Mouse (Mus musculus) testis, adult 2 months (tissue): ENCODE measurements at regions not wholly inside any gene's neighbourhood (a gene's known extent, or its start where the extent isn't known, plus 50 kb on each side); places are given as distances from the start of the nearest gene placed in this dataset.

ENCODE experiments used
- H3K27ac ChIP-seq: fragments of 200-500 bp; 2 replicates; pipeline ENCODE4 v1.5.1; 2012; ENCODE audit warnings: low read depth, low read length; ENCODE audit not compliant: control insufficient read depth, insufficient read depth
- H3K27me3 ChIP-seq: fragments of 200-500 bp; 2 replicates; pipeline ENCODE4 v1.6.1; 2012; ENCODE audit warnings: mild to moderate bottlenecking, low read length, moderate library complexity; ENCODE audit not compliant: control insufficient read depth, insufficient read depth
- H3K36me3 ChIP-seq: fragments of 200-500 bp; 2 replicates; pipeline ENCODE4 v1.6.1; 2012; ENCODE audit warnings: mild to moderate bottlenecking, low read length; ENCODE audit not compliant: control insufficient read depth, insufficient read depth
- H3K4me1 ChIP-seq: fragments of 200-500 bp; 2 replicates; pipeline ENCODE4 v1.6.1; 2012; ENCODE audit warnings: low read length; ENCODE audit not compliant: control insufficient read depth, insufficient read depth
- H3K4me3 ChIP-seq: fragments of 200-500 bp; 2 replicates; pipeline ENCODE4 v1.5.1; 2012; ENCODE audit warnings: low read depth, mild to moderate bottlenecking, low read length, moderate library complexity, mixed read lengths; ENCODE audit not compliant: control insufficient read depth
- CTCF ChIP-seq: fragments of 200-500 bp; IDR thresholded peaks from 2 replicates; pipeline ENCODE4 v1.5.1; 2012; ENCODE audit warnings: low read depth, mild to moderate bottlenecking, inconsistent platforms, low read length, moderate library complexity; ENCODE audit not compliant: control insufficient read depth, insufficient read depth, insufficient replicate concordance
- POLR2A ChIP-seq: fragments of 200-500 bp; IDR thresholded peaks from 2 replicates; pipeline ENCODE4 v1.6.1; 2012; ENCODE audit warnings: low read depth, mild to moderate bottlenecking, inconsistent platforms, low read length, moderate library complexity; ENCODE audit not compliant: control insufficient read depth

DNA sequence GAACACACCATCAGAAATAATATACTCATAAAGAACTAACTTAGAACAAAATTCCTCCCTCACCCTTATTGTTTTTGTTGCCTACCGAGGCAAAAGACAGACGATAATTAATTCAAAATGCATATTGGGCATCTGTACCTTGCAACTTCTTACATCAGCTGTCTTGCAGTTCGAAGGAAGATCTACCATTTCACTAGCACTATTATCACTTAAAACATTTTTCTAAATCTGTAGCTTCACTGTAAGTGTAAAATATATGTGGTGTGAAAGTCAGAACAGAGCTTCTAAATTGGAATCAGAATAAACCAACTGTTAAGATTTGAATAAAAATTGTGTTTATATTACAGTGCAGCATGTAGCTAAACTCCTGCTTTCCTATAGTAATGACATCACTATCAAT, 562.4 kb upstream of the Atp10a start:
- H3K27ac ChIP-seq: no peak overlapping the region
- TF ChIP-seq CTCF (no peak), POLR2A (no peak)
- no peaks in the 10 kb centered on the region for H3K27me3 ChIP-seq

DNA sequence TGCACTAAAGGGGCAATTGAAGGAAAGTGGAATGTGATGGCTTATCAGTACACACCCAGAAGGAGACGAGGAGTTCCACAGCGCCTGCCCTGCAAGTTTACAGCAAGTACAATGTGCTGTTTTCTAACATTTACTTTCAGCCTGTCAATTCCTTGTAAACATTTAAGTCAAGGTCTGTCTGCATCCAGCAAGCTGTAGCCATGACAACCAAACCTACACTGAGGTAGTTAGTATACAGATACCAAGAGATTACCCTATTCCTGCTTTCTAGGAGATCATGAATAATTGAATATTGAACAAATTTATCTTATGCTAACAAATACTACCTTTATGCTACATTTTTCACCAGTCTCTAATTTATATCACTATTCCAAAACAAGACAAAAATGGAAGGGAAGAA, 569.0 kb upstream of the Gabra5 start:
- Histone ChIP-seq H3K4me3 (no peak overlapping the region), H3K27me3 (no peaks in the 10 kb centered on the region), H3K27ac (no peak overlapping the region), H3K4me1 (no peaks in the 10 kb centered on the region), H3K36me3 (no peaks in the 10 kb centered on the region)
- no peak for TF ChIP-seq POLR2A

More for the DNA sequence above, 562.4 kb upstream of the Atp10a start:
- Histone ChIP-seq H3K4me3 (no peak overlapping the region), H3K36me3 (no peaks in the 10 kb centered on the region), H3K4me1 (no peaks in the 10 kb centered on the region)

DNA sequence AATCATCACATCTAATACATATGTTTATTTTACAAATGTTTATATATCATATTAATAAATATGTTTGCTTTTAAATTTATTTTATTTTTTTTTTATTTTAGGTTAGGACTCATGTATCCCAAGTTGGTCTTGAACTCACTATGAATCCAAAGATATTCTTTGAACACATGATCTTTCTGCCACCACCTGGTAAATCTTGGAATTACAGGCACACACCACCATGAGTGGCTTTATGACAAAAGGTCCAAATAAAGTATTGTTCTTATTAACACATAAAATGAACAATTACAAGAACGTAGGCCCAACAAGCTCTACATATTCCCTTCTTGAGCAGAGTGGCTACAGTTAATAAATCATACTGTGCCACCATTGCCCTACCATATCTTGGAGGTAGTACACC, 523.1 kb upstream of the Gabra5 start:
- H3K4me3 ChIP-seq: no peak overlapping the region
- H3K36me3 ChIP-seq: no peaks in the 10 kb centered on the region
- no peak overlapping the region for H3K27ac ChIP-seq
- TF ChIP-seq POLR2A (no peak), CTCF (no peak)
- no peaks in the 10 kb centered on the region for H3K4me1 ChIP-seq
- H3K27me3 ChIP-seq: no peaks in the 10 kb centered on the region

DNA sequence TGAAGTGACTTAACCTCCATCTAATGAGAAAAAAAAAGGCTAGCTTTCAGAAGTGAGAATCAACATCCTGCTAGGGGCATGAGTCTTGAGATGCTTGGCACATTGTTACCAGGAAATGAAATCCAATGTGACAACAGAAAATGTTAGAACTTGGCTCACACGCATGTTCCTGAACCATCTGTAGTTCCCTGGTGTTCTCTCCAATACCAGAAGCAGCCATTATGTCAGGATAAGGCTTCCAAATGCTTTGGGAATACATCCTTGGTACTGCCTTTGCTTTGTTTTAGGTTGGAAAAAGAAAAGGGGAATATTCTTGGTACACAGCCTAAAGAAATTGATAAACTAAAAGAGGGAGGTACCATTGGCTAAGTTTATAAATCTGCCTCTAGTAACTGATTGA, 522.3 kb upstream of the Gabra5 start:
- no peaks in the 10 kb centered on the region for H3K4me1 ChIP-seq
- TF ChIP-seq POLR2A: no peak
- no peak for TF ChIP-seq CTCF
- H3K27me3 ChIP-seq: no peaks in the 10 kb centered on the region
- no peak overlapping the region for H3K27ac ChIP-seq
- H3K4me3 ChIP-seq: no peak overlapping the region
- no peaks in the 10 kb centered on the region for H3K36me3 ChIP-seq

DNA sequence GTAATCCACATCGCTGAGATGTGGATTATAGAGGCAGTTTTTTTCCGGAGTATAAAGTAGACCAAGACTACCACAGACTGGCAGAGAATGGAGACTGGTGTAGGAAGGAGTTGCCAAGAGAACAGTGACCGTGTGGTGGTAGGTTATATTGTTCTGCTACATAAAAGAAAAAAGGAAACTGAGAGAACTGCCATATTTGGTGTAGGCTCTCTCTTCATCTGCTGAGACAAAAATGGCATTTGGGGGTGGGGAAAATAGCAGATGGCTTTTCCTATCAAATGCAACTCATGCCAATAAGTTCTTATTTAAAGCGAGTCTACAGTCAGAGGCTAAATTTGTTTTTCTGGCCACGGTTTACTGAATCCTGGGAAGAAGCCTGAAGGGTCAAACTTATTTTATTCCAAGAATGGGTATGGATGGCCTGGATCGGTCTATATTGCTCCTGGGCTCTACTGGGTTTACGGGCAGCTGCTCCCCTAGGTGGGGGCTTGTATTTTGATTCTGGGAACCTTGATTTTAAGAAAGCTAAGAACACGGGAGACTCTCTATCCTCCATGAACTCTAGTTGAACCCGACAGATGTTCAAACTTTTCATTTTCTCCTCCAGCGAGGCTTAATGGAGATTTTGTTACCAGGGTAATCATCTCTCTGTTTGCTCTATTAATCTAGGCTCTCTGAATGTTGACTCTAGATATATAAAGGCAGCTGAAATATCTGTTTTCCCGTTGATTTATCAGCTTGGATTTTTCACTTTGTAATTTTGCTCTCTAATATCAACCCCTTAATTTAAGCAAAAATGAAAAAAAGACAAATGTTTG, 482.8 kb upstream of the Gabra5 start:
- Histone ChIP-seq H3K4me1 (no peaks in the 10 kb centered on the region), H3K27me3 (no peaks in the 10 kb centered on the region), H3K36me3 (no peaks in the 10 kb centered on the region), H3K27ac (no peak overlapping the region), H3K4me3 (no peak overlapping the region)
- TF ChIP-seq CTCF (no peak), POLR2A (no peak)

DNA sequence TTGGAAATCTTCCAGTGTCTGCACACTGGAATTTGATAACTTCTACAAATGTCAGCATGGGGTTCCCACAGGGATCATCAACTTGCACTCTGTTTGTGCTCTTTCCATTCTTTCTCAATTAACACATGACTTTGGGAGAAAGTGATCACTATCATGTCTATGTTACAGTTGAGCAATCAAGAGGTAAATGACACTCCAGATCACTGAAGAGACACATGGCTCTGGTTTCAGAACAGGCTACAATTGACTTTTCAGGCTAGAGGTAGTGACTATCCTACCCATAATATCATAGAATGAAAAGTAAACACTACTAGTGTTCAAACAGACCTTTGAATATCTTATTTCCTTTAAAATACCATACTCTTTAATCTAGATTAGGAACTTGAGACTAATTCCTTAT, 473.3 kb upstream of the Gabra5 start:
- Histone ChIP-seq H3K36me3 (no peaks in the 10 kb centered on the region), H3K4me3 (no peak overlapping the region), H3K27ac (no peak overlapping the region), H3K27me3 (no peaks in the 10 kb centered on the region), H3K4me1 (no peaks in the 10 kb centered on the region)
- no peak for TF ChIP-seq POLR2A
- no peak for TF ChIP-seq CTCF

DNA sequence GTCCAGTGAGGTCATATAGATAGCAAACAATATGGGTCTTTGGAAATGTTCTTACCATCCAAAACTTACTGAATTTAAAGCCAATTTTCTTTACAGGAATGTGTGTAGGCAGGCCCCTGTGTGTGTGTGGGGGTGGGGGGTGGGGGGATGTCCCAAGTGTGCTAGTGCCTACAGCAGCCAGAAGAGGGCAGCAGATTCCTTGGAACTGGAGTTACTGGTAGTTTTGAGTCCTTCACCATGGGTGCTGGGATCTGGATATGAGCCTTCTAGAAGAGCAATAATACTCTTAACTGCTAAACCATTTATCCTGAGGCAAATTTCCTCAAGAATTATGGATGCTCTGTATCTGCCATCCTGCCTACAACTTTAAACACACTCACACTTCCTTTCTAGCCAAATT, 456.4 kb upstream of the Gabra5 start:
- no peak for TF ChIP-seq POLR2A
- TF ChIP-seq CTCF: peak; percentile 17; the same call in 1 of the 2 replicates
- Histone ChIP-seq H3K27ac (no peak overlapping the region), H3K4me1 (no peaks in the 10 kb centered on the region), H3K4me3 (no peak overlapping the region), H3K36me3 (no peaks in the 10 kb centered on the region), H3K27me3 (no peaks in the 10 kb centered on the region)
